Mouse (Mus musculus): ENCODE measurements around the gene Ifit3.

GRCm38 (mm10) chr19:34546211-34546610, 37.1 kb upstream of the Ifit3 start:
- TF ChIP-seq CTCF (IDR thresholded peaks at IDR 0.05; ENCODE audit: control insufficient read depth, insufficient read depth, insufficient read length) (no peak), USF1 (IDR thresholded peaks at IDR 0.05; ENCODE audit: low read depth) (no peak), MAX (IDR thresholded peaks at IDR 0.05) (no peak), MYOD1 (IDR thresholded peaks at IDR 0.05; ENCODE audit: control insufficient read depth, insufficient read length, low read depth) (no peak), CEBPB (IDR thresholded peaks at IDR 0.05; ENCODE audit: low read depth) (no peak), MYOG (IDR thresholded peaks at IDR 0.05; ENCODE audit: control insufficient read depth, extremely low read depth, insufficient read length) (no peak)

Data from C2C12 (cell line).